Mouse (Mus musculus) liver, postnatal 0 days (tissue): ENCODE measurements at regions not wholly inside any gene's neighbourhood (a gene's known extent, or its start where the extent isn't known, plus 50 kb on each side); places are given as distances from the start of the nearest gene placed in this dataset.

Experiments used
- CTCF ChIP-seq: sonication (generic); IDR thresholded peaks from 2 replicates; pipeline ENCODE4 v1.5.1; 2016; ENCODE audit warnings: antibody characterized with exemption, low read depth
- EP300 ChIP-seq: IDR thresholded peaks from 2 replicates; pipeline ENCODE4 v1.6.1; 2016; ENCODE audit warnings: antibody characterized with exemption, low read depth, mild to moderate bottlenecking

- TF ChIP-seq CTCF (no peak), EP300 (no peak)
These were observed 107.3 kb downstream of the Efnb1 start for GRCm38 (mm10) chrX:99243251-99243650.
